Mouse (Mus musculus): ENCODE results near the gene Fam234b. TPM values are rescaled to one million over a fixed set of nuclear protein-coding genes. Genes with fewer than 3 reads are reported as not detected.

Gene Fam234b
- polyA plus RNA-seq, 1 experiment from 2014 or later = 9.2 TPM

- Histone ChIP-seq H3K9ac (no peak overlapping the region), H3K27ac (no peak overlapping the region), H3K9me3 (replicated peaks) (no peaks in the 10 kb centered on the region), H3K27me3 (no peaks in the 10 kb centered on the region), H3K4me1 (replicated peaks) (peaks cover 2% of the 10 kb centered on the region; the same call in 1 of the 2 replicates), H3K4me2 (no peak overlapping the region), H3K4me3 (no peak overlapping the region), H3K36me3 (0 out of 2 replicates have a peak, but pooled peaks cover 3% of the 10 kb centered on the region)
- 66% methylated on average over 6 of the region's 6 CpGs for WGBS
- no peak for ATAC-seq (replicated peaks; ENCODE audit: insufficient number of reproducible peaks, insufficient read depth, low FRiP score, low read depth)
Measured at GRCm38 (mm10) chr6:135223786-135224416, 26.1 kb downstream of the Fam234b start.

GRCm38 (mm10) chr6:135228465-135228941 lies 30.7 kb downstream of the Fam234b start:
- peaks cover 2% of the 10 kb centered on the region; the same call in 1 of the 2 replicates for H3K4me1 ChIP-seq (replicated peaks)
- ATAC-seq (replicated peaks; ENCODE audit: insufficient number of reproducible peaks, insufficient read depth, low FRiP score, low read depth) = peak; percentile 30; the same call in 1 of the 2 replicates

DNA sequence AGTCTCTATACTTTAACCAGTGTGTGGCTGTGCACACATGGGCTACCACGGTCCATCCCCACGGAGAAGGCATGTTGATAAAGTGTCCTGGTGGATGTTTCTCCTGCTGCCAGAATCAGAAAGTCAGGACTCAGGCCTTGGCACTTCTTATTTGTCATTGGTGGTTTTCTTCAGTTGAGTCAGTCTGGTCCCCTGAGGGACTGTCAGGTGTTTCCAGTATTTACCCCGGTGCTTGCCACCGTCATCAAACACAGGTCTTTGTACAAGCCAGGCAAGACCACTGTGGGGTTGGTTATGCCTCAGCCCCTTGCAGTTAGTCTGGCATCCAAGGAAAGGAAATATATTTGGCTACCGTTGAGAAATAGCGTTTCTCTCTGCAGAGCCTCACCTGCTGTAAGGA lies 32.8 kb downstream of the Fam234b start:
- no peak overlapping the region for H3K9ac ChIP-seq
- no peak overlapping the region for H3K4me2 ChIP-seq
- H3K4me1 ChIP-seq (replicated peaks) = no peaks in the 10 kb centered on the region
- H3K27ac ChIP-seq = no peak overlapping the region
- H3K9me3 ChIP-seq (replicated peaks) = no peaks in the 10 kb centered on the region
- H3K36me3 ChIP-seq = 0 out of 2 replicates have a peak, but pooled peaks cover 3% of the 10 kb centered on the region
- no peak for ATAC-seq (replicated peaks; ENCODE audit: insufficient number of reproducible peaks, insufficient read depth, low FRiP score, low read depth)
- H3K27me3 ChIP-seq = no peaks in the 10 kb centered on the region
- H3K4me3 ChIP-seq = no peak overlapping the region
- 88% methylated on average over 6 of the region's 6 CpGs for WGBS

More at GRCm38 (mm10) chr6:135228465-135228941, 30.7 kb downstream of the Fam234b start:
- no peaks in the 10 kb centered on the region for H3K27me3 ChIP-seq
- no peak overlapping the region for H3K9ac ChIP-seq
- no peaks in the 10 kb centered on the region for H3K9me3 ChIP-seq (replicated peaks)
- no peak overlapping the region for H3K4me3 ChIP-seq
- H3K36me3 ChIP-seq = 0 out of 2 replicates have a peak, but pooled peaks cover 3% of the 10 kb centered on the region
- 51% methylated on average over 10 of the region's 10 CpGs for WGBS
- H3K4me2 ChIP-seq = no peak overlapping the region
- no peak overlapping the region for H3K27ac ChIP-seq

DNA sequence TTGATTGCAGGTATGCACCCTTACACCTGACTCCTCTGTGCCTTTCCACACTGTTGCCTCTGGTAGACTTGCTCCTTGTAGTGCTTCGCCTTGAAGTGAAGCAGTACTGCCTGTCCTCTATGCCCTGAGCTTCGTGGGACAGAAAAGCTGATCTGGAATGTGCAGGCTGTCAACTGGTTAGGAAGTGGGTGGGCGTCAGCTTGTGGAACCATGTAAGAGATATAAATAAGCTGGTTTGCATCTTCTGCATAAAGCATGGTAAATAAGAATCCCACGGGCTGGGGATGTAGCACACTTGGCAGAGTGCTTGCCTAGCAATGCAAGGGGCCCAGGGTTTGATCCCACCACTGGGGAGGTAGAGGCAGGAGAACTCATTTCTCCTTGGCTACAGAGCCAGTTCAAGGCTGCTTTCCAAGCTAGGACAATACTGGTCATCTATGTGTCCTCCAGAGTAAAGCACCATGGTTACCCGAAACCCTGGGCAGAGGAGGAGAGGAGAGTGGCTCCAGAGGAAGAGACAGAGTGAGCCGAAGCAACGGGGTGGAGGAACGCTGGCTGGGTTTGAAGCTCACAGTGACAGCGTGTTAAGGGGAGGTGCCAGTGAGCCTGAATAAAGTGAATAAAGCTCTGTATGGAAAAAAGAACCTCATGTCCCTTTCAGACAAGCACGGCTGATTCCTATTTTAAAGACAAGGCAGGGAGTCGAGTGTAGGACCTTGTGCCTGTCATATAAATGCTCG lies 34.8 kb downstream of the Fam234b start:
- no peak for ATAC-seq (replicated peaks; ENCODE audit: insufficient number of reproducible peaks, insufficient read depth, low FRiP score, low read depth)
- no peak overlapping the region for H3K4me2 ChIP-seq
- peaks cover 10% of the 10 kb centered on the region for H3K4me1 ChIP-seq (replicated peaks)
- H3K9ac ChIP-seq = no peak overlapping the region
- H3K27me3 ChIP-seq = no peaks in the 10 kb centered on the region
- no peak overlapping the region for H3K4me3 ChIP-seq
- no peaks in the 10 kb centered on the region for H3K9me3 ChIP-seq (replicated peaks)
- no peaks in the 10 kb centered on the region for H3K36me3 ChIP-seq
- no peak overlapping the region for H3K27ac ChIP-seq
- WGBS = 68% methylated on average over 12 of the region's 12 CpGs

DNA sequence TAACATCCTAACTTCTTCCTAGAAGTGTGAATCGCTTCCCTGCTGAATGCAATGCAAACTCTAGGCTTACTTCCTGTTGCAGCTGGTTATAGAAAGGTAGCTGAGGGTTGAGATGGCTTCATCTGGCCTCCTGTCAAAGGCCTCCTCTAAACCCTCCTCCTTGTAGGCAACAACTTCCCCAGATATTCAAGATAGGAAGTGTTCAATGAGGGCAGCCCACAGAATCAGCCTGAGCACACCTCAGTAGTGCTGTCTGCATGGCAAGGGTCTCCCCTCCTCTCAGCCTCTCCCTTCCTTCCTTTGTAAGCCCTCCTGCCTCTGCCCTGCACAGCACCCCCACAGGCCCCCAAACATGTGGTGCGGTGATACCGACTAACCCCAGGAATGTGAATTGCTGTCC lies 38.0 kb downstream of the Fam234b start:
- WGBS = 82% methylated on average over 3 of the region's 3 CpGs
- Histone ChIP-seq H3K9ac (no peak overlapping the region), H3K9me3 (replicated peaks) (no peaks in the 10 kb centered on the region), H3K27ac (no peak overlapping the region), H3K36me3 (no peaks in the 10 kb centered on the region), H3K4me1 (replicated peaks) (peaks cover 13% of the 10 kb centered on the region), H3K4me3 (no peak overlapping the region), H3K4me2 (no peak overlapping the region), H3K27me3 (no peaks in the 10 kb centered on the region)
- ATAC-seq (replicated peaks; ENCODE audit: insufficient number of reproducible peaks, insufficient read depth, low FRiP score, low read depth) = no peak

- H3K27ac ChIP-seq = no peak overlapping the region
- ATAC-seq (replicated peaks; ENCODE audit: insufficient number of reproducible peaks, insufficient read depth, low FRiP score, low read depth) = no peak
- no peak overlapping the region for H3K4me3 ChIP-seq
- peaks cover 19% of the 10 kb centered on the region for H3K4me1 ChIP-seq (replicated peaks)
- H3K27me3 ChIP-seq = no peaks in the 10 kb centered on the region
- H3K36me3 ChIP-seq = no peaks in the 10 kb centered on the region
- H3K4me2 ChIP-seq = no peak overlapping the region
- no peaks in the 10 kb centered on the region for H3K9me3 ChIP-seq (replicated peaks)
- WGBS = 85% methylated on average over 3 of the region's 3 CpGs
- H3K9ac ChIP-seq = no peak overlapping the region
Measured at GRCm38 (mm10) chr6:135236576-135236975, 38.8 kb downstream of the Fam234b start.

GRCm38 (mm10) chr6:135237326-135237725 lies 39.5 kb downstream of the Fam234b start:
- H3K36me3 ChIP-seq = no peaks in the 10 kb centered on the region
- H3K27ac ChIP-seq = no peak overlapping the region
- no peaks in the 10 kb centered on the region for H3K9me3 ChIP-seq (replicated peaks)
- H3K4me3 ChIP-seq = no peak overlapping the region
- 36% methylated on average over 14 of the region's 14 CpGs for WGBS
- peak overlapping the region; percentile 9; the same call in 1 of the 2 replicates for H3K4me2 ChIP-seq
- ATAC-seq (replicated peaks; ENCODE audit: insufficient number of reproducible peaks, insufficient read depth, low FRiP score, low read depth) = no peak
- H3K27me3 ChIP-seq = no peaks in the 10 kb centered on the region
- H3K9ac ChIP-seq = no peak overlapping the region
- H3K4me1 ChIP-seq (replicated peaks) = peaks cover 23% of the 10 kb centered on the region

DNA sequence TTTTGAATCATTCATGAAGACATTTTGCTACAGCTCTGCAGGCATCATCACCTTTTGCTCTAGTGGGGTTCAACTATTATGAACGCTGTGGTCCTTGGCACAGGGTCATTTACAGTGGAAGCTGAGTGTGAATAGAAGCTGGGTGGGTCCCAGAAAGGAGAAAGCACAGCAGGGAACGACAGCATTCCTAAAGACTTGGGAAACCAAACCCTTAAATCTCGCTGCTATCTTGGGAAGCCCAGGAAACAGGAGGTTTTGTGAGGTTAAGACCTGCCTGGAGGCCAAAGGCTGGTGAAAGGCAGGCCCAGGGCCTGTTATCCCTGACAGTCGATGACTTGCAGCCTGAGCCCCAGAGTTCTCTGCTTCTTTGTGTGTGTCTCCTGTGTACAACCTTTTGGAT lies 40.4 kb downstream of the Fam234b start:
- ATAC-seq (replicated peaks; ENCODE audit: insufficient number of reproducible peaks, insufficient read depth, low FRiP score, low read depth) = no peak
- Histone ChIP-seq H3K27ac (no peak overlapping the region), H3K27me3 (no peaks in the 10 kb centered on the region), H3K36me3 (no peaks in the 10 kb centered on the region), H3K4me2 (no peak overlapping the region), H3K9me3 (replicated peaks) (no peaks in the 10 kb centered on the region), H3K4me1 (replicated peaks) (peaks cover 23% of the 10 kb centered on the region), H3K9ac (no peak overlapping the region), H3K4me3 (no peak overlapping the region)
- 46% methylated on average over 4 of the region's 4 CpGs for WGBS

GRCm38 (mm10) chr6:135240361-135240760 lies 42.6 kb downstream of the Fam234b start:
- H3K36me3 ChIP-seq = no peaks in the 10 kb centered on the region
- no peak overlapping the region for H3K27ac ChIP-seq
- no peak overlapping the region for H3K4me2 ChIP-seq
- no peaks in the 10 kb centered on the region for H3K27me3 ChIP-seq
- WGBS = 90% methylated on average over 8 of the region's 8 CpGs
- no peak for ATAC-seq (replicated peaks; ENCODE audit: insufficient number of reproducible peaks, insufficient read depth, low FRiP score, low read depth)
- peaks cover 23% of the 10 kb centered on the region for H3K4me1 ChIP-seq (replicated peaks)
- no peak overlapping the region for H3K4me3 ChIP-seq
- no peak overlapping the region for H3K9ac ChIP-seq
- no peaks in the 10 kb centered on the region for H3K9me3 ChIP-seq (replicated peaks)

- WGBS = 81% methylated on average over 8 of the region's 8 CpGs
- H3K9ac ChIP-seq = no peak overlapping the region
Measured at GRCm38 (mm10) chr6:135245586-135245985, 47.8 kb downstream of the Fam234b start.

GRCm38 (mm10) chr6:135247861-135248260 lies 50.1 kb downstream of the Fam234b start:
- H3K36me3 ChIP-seq = no peaks in the 10 kb centered on the region
- H3K4me1 ChIP-seq (replicated peaks) = peaks cover 26% of the 10 kb centered on the region
- H3K9me3 ChIP-seq (replicated peaks) = no peaks in the 10 kb centered on the region
- 45% methylated on average over 6 of the region's 6 CpGs for WGBS
- H3K9ac ChIP-seq = no peak overlapping the region
- no peak overlapping the region for H3K4me2 ChIP-seq
- no peaks in the 10 kb centered on the region for H3K27me3 ChIP-seq
- no peak overlapping the region for H3K4me3 ChIP-seq
- ATAC-seq (replicated peaks; ENCODE audit: insufficient number of reproducible peaks, insufficient read depth, low FRiP score, low read depth) = no peak
- H3K27ac ChIP-seq = no peak overlapping the region

More at GRCm38 (mm10) chr6:135245586-135245985, 47.8 kb downstream of the Fam234b start:
- Histone ChIP-seq H3K9me3 (replicated peaks) (no peaks in the 10 kb centered on the region), H3K4me2 (no peak overlapping the region), H3K4me1 (replicated peaks) (peaks cover 19% of the 10 kb centered on the region), H3K27me3 (no peaks in the 10 kb centered on the region), H3K4me3 (no peak overlapping the region), H3K36me3 (no peaks in the 10 kb centered on the region), H3K27ac (no peak overlapping the region)
- no peak for ATAC-seq (replicated peaks; ENCODE audit: insufficient number of reproducible peaks, insufficient read depth, low FRiP score, low read depth)
